Mouse (Mus musculus) stomach, postnatal 0 days (tissue): ENCODE data around the gene Myadm. TPM values are rescaled to one million over a fixed set of nuclear protein-coding genes. Genes with fewer than 3 reads are reported as not detected.

Experiments used
- ATAC-seq: fragments of 200-750 bp; cut with Nextera tagmentation; 2 replicates; pipeline ENCODE4 v1.8.0; 2017; ENCODE audit not compliant: low FRiP score, low TSS enrichment
- DNase-seq: peaks from one replicate; pipeline ENCODE4 v3.0.0-alpha.2; 2016; ENCODE audit warnings: low spot score
- H3K27ac ChIP-seq: fragments of 300-500 bp; sonication (generic); replicated peaks from 2 replicates; pipeline ENCODE4 v1.5.1; 2014; ENCODE audit warnings: mild to moderate bottlenecking, control low read depth
- H3K27me3 ChIP-seq: fragments of 300-500 bp; sonication (generic); 2 replicates; pipeline ENCODE4 v1.6.1; 2014; ENCODE audit warnings: low read length; ENCODE audit not compliant: control insufficient read depth, insufficient read depth
- H3K36me3 ChIP-seq: fragments of 300-500 bp; sonication (generic); 2 replicates; pipeline ENCODE4 v1.6.1; 2014; ENCODE audit warnings: low read length, mixed read lengths; ENCODE audit not compliant: control insufficient read depth, insufficient read depth
- H3K4me1 ChIP-seq: fragments of 300-500 bp; sonication (generic); replicated peaks from 2 replicates; pipeline ENCODE4 v1.6.1; 2014; ENCODE audit warnings: antibody characterized with exemption; ENCODE audit not compliant: control insufficient read depth, insufficient read depth
- H3K4me2 ChIP-seq: fragments of 300-500 bp; sonication (generic); replicated peaks from 2 replicates; pipeline ENCODE4 v1.6.1; 2014; ENCODE audit warnings: low read depth, mild to moderate bottlenecking, control low read depth, moderate library complexity
- H3K4me3 ChIP-seq: fragments of 300-500 bp; sonication (generic); 2 replicates; pipeline ENCODE4 v1.5.1; 2014; ENCODE audit warnings: low read depth, low read length, control low read depth
- H3K9ac ChIP-seq: fragments of 300-500 bp; sonication (generic); 2 replicates; pipeline ENCODE4 v1.6.1; 2014; ENCODE audit warnings: mild to moderate bottlenecking, low read length, control low read depth, mixed read lengths
- H3K9me3 ChIP-seq: fragments of 300-500 bp; sonication (generic); 2 replicates; pipeline ENCODE4 v1.6.1; 2016; ENCODE audit warnings: low read length; ENCODE audit not compliant: control insufficient read depth
- CTCF ChIP-seq: IDR thresholded peaks from 2 replicates; pipeline ENCODE4 v1.5.1; 2016; ENCODE audit warnings: antibody characterized with exemption, low read depth, mild to moderate bottlenecking, moderate library complexity
- EP300 ChIP-seq: optimal IDR thresholded peaks from 2 replicates; pipeline ENCODE3; 2016; ENCODE audit warnings: antibody characterized with exemption
- WGBS: fragments of 180-500 bp; shearing (Covaris S2); extraction: QIAGEN DNeasy Blood & Tissue Kit; methylation state at CpG from one replicate; pipeline ENCODE4 v1.1.7; 2014; 5-methylcytosine and 5-hydroxymethylcytosine counted together
- polyA plus RNA-seq: library from polyadenylated mRNA; unstranded; fragments of >200 nt; fragmentation: Nextera tagmentation; extraction: Ambion mirVana; gene quantifications from 2 replicates; pipeline ENCODE4 v1.2.1, GENCODE M21; 2015

The Myadm gene
- polyA plus RNA-seq, 1 experiment from 2014 or later, result 94.0 TPM

- peak; percentile 91 for TF ChIP-seq CTCF
- TF ChIP-seq EP300, result no peak
- ATAC-seq, result peak; percentile 60; the same call in 1 of the 2 replicates
- DNase-seq, result peak; percentile 74
- Histone ChIP-seq H3K27me3 (no peaks in the 10 kb centered on the region), H3K4me2 (peak overlapping the region; percentile 12; the same call in 1 of the 2 replicates), H3K27ac (no peak overlapping the region), H3K36me3 (no peaks in the 10 kb centered on the region), H3K9ac (no peak overlapping the region), H3K4me1 (no peaks in the 10 kb centered on the region), H3K9me3 (no peaks in the 10 kb centered on the region), H3K4me3 (no peak overlapping the region)
- 19% methylated on average over 31 of the region's 31 CpGs for WGBS
Observed at GRCm38 (mm10) chr7:3329776-3330546, 41.1 kb downstream of the Myadm start.

GRCm38 (mm10) chr7:3331171-3331570 lies 42.3 kb downstream of the Myadm start:
- Histone ChIP-seq H3K36me3 (no peaks in the 10 kb centered on the region), H3K9me3 (no peaks in the 10 kb centered on the region), H3K9ac (no peak overlapping the region), H3K4me3 (no peak overlapping the region), H3K27ac (no peak overlapping the region), H3K4me1 (no peaks in the 10 kb centered on the region), H3K4me2 (peak overlapping the region; percentile 56), H3K27me3 (no peaks in the 10 kb centered on the region)
- WGBS, result 45% methylated on average over 6 of the region's 6 CpGs
- ATAC-seq, result no peak
- TF ChIP-seq EP300, result no peak
- no peak for TF ChIP-seq CTCF
- DNase-seq, result no peak

GRCm38 (mm10) chr7:3331581-3332223 lies 42.8 kb downstream of the Myadm start:
- Histone ChIP-seq H3K9me3 (no peaks in the 10 kb centered on the region), H3K9ac (no peak overlapping the region), H3K27me3 (no peaks in the 10 kb centered on the region), H3K27ac (peak overlapping the region; percentile 65), H3K36me3 (no peaks in the 10 kb centered on the region), H3K4me2 (peak overlapping the region; percentile 56), H3K4me3 (peak overlapping the region; percentile 51), H3K4me1 (no peaks in the 10 kb centered on the region)
- TF ChIP-seq EP300 (no peak), CTCF (no peak)
- DNase-seq, result peak; percentile 64
- ATAC-seq, result peak; percentile 85
- WGBS, result under 1% methylated on average over 25 of the region's 27 CpGs

- Histone ChIP-seq H3K36me3 (no peaks in the 10 kb centered on the region), H3K27me3 (no peaks in the 10 kb centered on the region), H3K9ac (no peak overlapping the region), H3K9me3 (no peaks in the 10 kb centered on the region), H3K27ac (peak overlapping the region; percentile 65), H3K4me2 (peak overlapping the region; percentile 56), H3K4me1 (no peaks in the 10 kb centered on the region), H3K4me3 (peak overlapping the region; percentile 51)
- 0% methylated on average over 4 of the region's 4 CpGs for WGBS
- ATAC-seq (no peak), DNase-seq (no peak)
- TF ChIP-seq CTCF, result no peak
- TF ChIP-seq EP300, result no peak
Observed at GRCm38 (mm10) chr7:3332224-3332615, 43.3 kb downstream of the Myadm start.

GRCm38 (mm10) chr7:3332619-3333521 lies 44.0 kb downstream of the Myadm start, which contains the start of gene Cacng7:
Gene Cacng7, plus strand, starts transcription at chr7:3332955.
- Histone ChIP-seq H3K27ac (peak within 1 kb of the TSS; percentile 70), H3K36me3 (no peaks in the 10 kb centered on the region), H3K9me3 (no peaks in the 10 kb centered on the region), H3K9ac (peak within 1 kb of the TSS; percentile 67), H3K4me2 (peak within 1 kb of the TSS; percentile 56), H3K4me1 (no peaks in the 10 kb centered on the region), H3K4me3 (peak within 1 kb of the TSS; percentile 51), H3K27me3 (no peaks in the 10 kb centered on the region)
- ATAC-seq, result peak; percentile 52; the same call in 1 of the 2 replicates
- TF ChIP-seq CTCF (no peak), EP300 (no peak)
- WGBS, result 2% methylated on average over 50 of the region's 65 CpGs
- DNase-seq, result peak; percentile 47
